Mouse (Mus musculus): ENCODE measurements around the gene Slc6a19. TPM values are rescaled to one million over a fixed set of nuclear protein-coding genes. Genes with fewer than 3 reads are reported as not detected.
"Not testable (repeated sequence)": the region's sequence is repeated elsewhere in the genome, so short reads cannot be mapped to it uniquely, and the experiment has no call there.

The Slc6a19 gene
- polyA plus RNA-seq, 1 experiment from 2014 or later = 10.4 TPM

GRCm38 (mm10) chr13:73711803-73712202 is 7.1 kb upstream of the Slc6a19 start:
- Histone ChIP-seq H3K9me3 (no peaks in the 10 kb centered on the region), H3K27me3 (replicated peaks) (no peaks in the 10 kb centered on the region), H3K4me3 (replicated peaks) (no peak overlapping the region), H3K4me2 (replicated peaks) (no peak overlapping the region), H3K9ac (no peak overlapping the region), H3K4me1 (replicated peaks) (no peaks in the 10 kb centered on the region), H3K36me3 (no peaks in the 10 kb centered on the region), H3K27ac (no peak overlapping the region)
- 82% methylated on average over 5 of the region's 5 CpGs for WGBS
- ATAC-seq = no peak

GRCm38 (mm10) chr13:73711221-73711620 is 6.6 kb upstream of the Slc6a19 start:
- no peak overlapping the region for H3K27ac ChIP-seq
- H3K27me3 ChIP-seq (replicated peaks) = no peaks in the 10 kb centered on the region
- no peaks in the 10 kb centered on the region for H3K4me1 ChIP-seq (replicated peaks)
- no peaks in the 10 kb centered on the region for H3K9me3 ChIP-seq
- no peak for ATAC-seq
- no peaks in the 10 kb centered on the region for H3K36me3 ChIP-seq
- WGBS = 81% methylated on average over 5 of the region's 5 CpGs
- no peak overlapping the region for H3K9ac ChIP-seq
- H3K4me3 ChIP-seq (replicated peaks) = no peak overlapping the region
- no peak overlapping the region for H3K4me2 ChIP-seq (replicated peaks)

GRCm38 (mm10) chr13:73709491-73709890 is 4.8 kb upstream of the Slc6a19 start:
- ATAC-seq = no peak
- H3K27ac ChIP-seq = no peak overlapping the region
- no peaks in the 10 kb centered on the region for H3K9me3 ChIP-seq
- H3K4me3 ChIP-seq (replicated peaks) = no peak overlapping the region
- whole genome bisulfite sequencing = 31% methylated on average over 6 of the region's 6 CpGs
- H3K4me2 ChIP-seq (replicated peaks) = no peak overlapping the region
- no peaks in the 10 kb centered on the region for H3K27me3 ChIP-seq (replicated peaks)
- H3K4me1 ChIP-seq (replicated peaks) = no peaks in the 10 kb centered on the region
- no peaks in the 10 kb centered on the region for H3K36me3 ChIP-seq
- H3K9ac ChIP-seq = no peak overlapping the region

GRCm38 (mm10) chr13:73703486-73703885 is 1.2 kb downstream of the Slc6a19 start:
- not testable (repeated sequence) for H3K9ac ChIP-seq; H3K4me3 ChIP-seq (replicated peaks); H3K4me2 ChIP-seq (replicated peaks); H3K9me3 ChIP-seq; H3K4me1 ChIP-seq (replicated peaks); ATAC-seq; H3K27me3 ChIP-seq (replicated peaks); H3K27ac ChIP-seq; H3K36me3 ChIP-seq
- 55% methylated on average over 4 of the region's 4 CpGs for WGBS

- no peak overlapping the region for H3K4me2 ChIP-seq (replicated peaks)
- no peak overlapping the region for H3K27ac ChIP-seq
- ATAC-seq = no peak
- H3K9ac ChIP-seq = no peak overlapping the region
- H3K9me3 ChIP-seq = no peaks in the 10 kb centered on the region
- H3K4me3 ChIP-seq (replicated peaks) = no peak overlapping the region
- H3K36me3 ChIP-seq = no peaks in the 10 kb centered on the region
- WGBS = 70% methylated on average over 4 of the region's 4 CpGs
- H3K27me3 ChIP-seq (replicated peaks) = no peaks in the 10 kb centered on the region
- no peaks in the 10 kb centered on the region; the same call in 1 of the 2 replicates for H3K4me1 ChIP-seq (replicated peaks)
These were observed 1.9 kb downstream of the Slc6a19 start for GRCm38 (mm10) chr13:73702776-73703175.

GRCm38 (mm10) chr13:73701161-73701883 is 3.3 kb downstream of the Slc6a19 start:
- no peak for ATAC-seq
- Histone ChIP-seq H3K4me3 (replicated peaks) (no peak overlapping the region), H3K27me3 (replicated peaks) (no peaks in the 10 kb centered on the region), H3K9me3 (no peaks in the 10 kb centered on the region), H3K27ac (no peak overlapping the region), H3K36me3 (no peaks in the 10 kb centered on the region), H3K9ac (no peak overlapping the region; the same call in 1 of the 2 replicates), H3K4me1 (replicated peaks) (no peaks in the 10 kb centered on the region; the same call in 1 of the 2 replicates), H3K4me2 (replicated peaks) (peak overlapping the region; percentile 30; the same call in 1 of the 2 replicates)
- 73% methylated on average over 9 of the region's 9 CpGs for WGBS

- Histone ChIP-seq H3K9me3 (no peaks in the 10 kb centered on the region), H3K36me3 (no peaks in the 10 kb centered on the region), H3K4me1 (replicated peaks) (no peaks in the 10 kb centered on the region; the same call in 1 of the 2 replicates), H3K27ac (no peak overlapping the region), H3K4me3 (replicated peaks) (no peak overlapping the region), H3K27me3 (replicated peaks) (no peaks in the 10 kb centered on the region), H3K4me2 (replicated peaks) (peak overlapping the region; percentile 30; the same call in 1 of the 2 replicates), H3K9ac (no peak overlapping the region)
- WGBS = 72% methylated on average over 12 of the region's 12 CpGs
- ATAC-seq = peak; percentile 53
These were observed 4.1 kb downstream of the Slc6a19 start for GRCm38 (mm10) chr13:73700554-73700953.

DNA sequence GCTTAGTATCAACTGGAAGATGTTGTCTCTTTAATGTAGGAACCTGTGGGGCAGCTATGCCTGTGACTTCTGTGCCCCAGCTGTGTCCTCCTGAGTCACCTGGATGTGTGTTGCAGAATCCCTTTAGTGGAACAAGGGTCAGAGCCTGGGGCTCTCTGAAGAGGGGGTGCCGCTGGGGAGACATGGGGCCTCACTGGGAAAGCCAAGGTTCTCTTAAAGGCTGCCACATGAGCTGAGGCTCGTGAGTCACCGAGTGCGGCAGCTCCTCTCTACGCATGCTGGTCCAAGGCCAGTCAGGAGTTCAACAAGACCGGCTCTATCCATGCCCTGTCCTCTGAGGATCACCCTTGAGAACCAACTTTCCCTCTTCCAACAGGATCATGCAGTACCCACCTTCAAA is 5.0 kb downstream of the Slc6a19 start:
- H3K9ac ChIP-seq = no peak overlapping the region
- ATAC-seq = peak; percentile 61
- peak overlapping the region; percentile 18; the same call in 1 of the 2 replicates for H3K4me3 ChIP-seq (replicated peaks)
- no peaks in the 10 kb centered on the region; the same call in 1 of the 2 replicates for H3K4me1 ChIP-seq (replicated peaks)
- 0 out of 2 replicates have a peak overlapping the region, but pooled peaks have one; percentile 17 for H3K27ac ChIP-seq
- 75% methylated on average over 6 of the region's 6 CpGs for WGBS
- H3K36me3 ChIP-seq = no peaks in the 10 kb centered on the region
- H3K9me3 ChIP-seq = no peaks in the 10 kb centered on the region
- no peak overlapping the region for H3K4me2 ChIP-seq (replicated peaks)
- no peaks in the 10 kb centered on the region for H3K27me3 ChIP-seq (replicated peaks)

GRCm38 (mm10) chr13:73696529-73696928 is 8.1 kb downstream of the Slc6a19 start:
- no peak overlapping the region for H3K4me3 ChIP-seq (replicated peaks)
- no peak overlapping the region for H3K27ac ChIP-seq
- H3K9me3 ChIP-seq = no peaks in the 10 kb centered on the region
- H3K36me3 ChIP-seq = no peaks in the 10 kb centered on the region
- 50% methylated on average over 3 of the region's 3 CpGs for WGBS
- H3K9ac ChIP-seq = no peak overlapping the region
- H3K27me3 ChIP-seq (replicated peaks) = no peaks in the 10 kb centered on the region
- ATAC-seq = peak; percentile 52
- H3K4me1 ChIP-seq (replicated peaks) = no peaks in the 10 kb centered on the region; the same call in 1 of the 2 replicates
- no peak overlapping the region for H3K4me2 ChIP-seq (replicated peaks)

GRCm38 (mm10) chr13:73694972-73695371 is 9.7 kb downstream of the Slc6a19 start:
- WGBS = 87% methylated on average over 1 of the region's 1 CpGs
- Histone ChIP-seq H3K9me3 (no peaks in the 10 kb centered on the region), H3K4me3 (replicated peaks) (no peak overlapping the region), H3K4me2 (replicated peaks) (no peak overlapping the region), H3K9ac (no peak overlapping the region), H3K4me1 (replicated peaks) (no peaks in the 10 kb centered on the region), H3K27ac (no peak overlapping the region), H3K27me3 (replicated peaks) (no peaks in the 10 kb centered on the region), H3K36me3 (no peaks in the 10 kb centered on the region)
- ATAC-seq = no peak

DNA sequence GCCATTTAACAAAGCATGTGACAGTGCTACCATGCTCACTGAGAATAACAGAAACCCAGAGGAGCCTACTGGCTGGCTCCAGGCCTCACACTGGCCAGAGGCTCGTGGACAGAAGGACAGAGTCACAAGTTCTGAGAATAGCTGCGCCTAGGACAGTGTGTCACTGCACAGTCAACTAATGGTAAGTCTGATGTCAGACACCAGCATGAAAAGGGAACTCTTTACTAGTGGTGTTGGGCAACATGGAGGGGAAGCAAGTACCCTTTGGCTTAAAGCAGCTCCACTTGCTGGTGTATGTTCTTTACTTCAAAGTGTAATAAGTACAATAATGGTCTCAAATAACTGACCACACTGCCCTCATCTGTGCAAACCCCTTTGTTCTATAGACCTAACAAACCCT is 11.3 kb downstream of the Slc6a19 start:
- no peak overlapping the region for H3K4me3 ChIP-seq (replicated peaks)
- 76% methylated on average over 2 of the region's 2 CpGs for WGBS
- H3K4me1 ChIP-seq (replicated peaks) = no peaks in the 10 kb centered on the region
- no peaks in the 10 kb centered on the region for H3K36me3 ChIP-seq
- no peaks in the 10 kb centered on the region for H3K27me3 ChIP-seq (replicated peaks)
- ATAC-seq = no peak
- no peaks in the 10 kb centered on the region for H3K9me3 ChIP-seq
- no peak overlapping the region for H3K9ac ChIP-seq
- no peak overlapping the region for H3K27ac ChIP-seq
- H3K4me2 ChIP-seq (replicated peaks) = no peak overlapping the region

DNA sequence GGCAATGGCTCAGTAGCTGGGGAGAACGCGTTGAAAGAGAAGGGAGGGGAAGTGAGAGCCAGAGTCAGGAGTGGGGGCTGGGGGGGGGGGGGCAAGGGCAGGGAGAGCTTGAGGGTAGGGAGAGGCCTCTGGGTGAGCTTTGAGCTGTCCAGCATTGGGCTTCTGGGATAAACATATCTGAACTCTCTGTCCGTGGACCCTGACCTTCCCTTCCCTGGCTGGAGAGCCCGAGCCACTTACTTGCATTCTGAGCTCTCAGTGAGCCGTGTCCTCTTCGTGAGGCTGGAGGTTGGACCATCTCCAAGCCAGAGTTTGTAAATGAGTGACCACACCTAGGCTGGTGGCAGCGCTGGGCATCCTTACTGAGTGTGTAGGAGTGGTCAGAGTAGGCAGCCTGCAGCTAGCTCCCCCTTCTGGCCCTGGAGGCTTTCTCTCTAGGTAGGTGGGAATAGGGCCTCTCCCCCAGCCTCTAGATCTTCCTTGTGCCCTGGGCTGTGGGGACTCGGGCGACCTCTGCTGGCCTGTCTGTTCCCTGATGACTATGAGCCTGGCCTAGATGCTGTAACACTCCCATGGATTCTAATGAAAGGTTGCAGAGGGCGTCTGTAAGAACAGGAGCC is 12.3 kb downstream of the Slc6a19 start:
- peak; percentile 74 for ATAC-seq
- Histone ChIP-seq H3K27me3 (replicated peaks) (no peaks in the 10 kb centered on the region), H3K4me1 (replicated peaks) (no peaks in the 10 kb centered on the region), H3K36me3 (no peaks in the 10 kb centered on the region), H3K9me3 (no peaks in the 10 kb centered on the region), H3K4me3 (replicated peaks) (no peak overlapping the region), H3K9ac (no peak overlapping the region), H3K4me2 (replicated peaks) (no peak overlapping the region), H3K27ac (no peak overlapping the region)
- 35% methylated on average over 10 of the region's 10 CpGs for WGBS

GRCm38 (mm10) chr13:73688934-73689333 is 15.7 kb downstream of the Slc6a19 start:
- no peak for ATAC-seq
- Histone ChIP-seq H3K9ac (no peak overlapping the region), H3K4me1 (replicated peaks) (no peaks in the 10 kb centered on the region), H3K36me3 (no peaks in the 10 kb centered on the region), H3K9me3 (no peaks in the 10 kb centered on the region), H3K27ac (no peak overlapping the region), H3K4me2 (replicated peaks) (no peak overlapping the region), H3K4me3 (replicated peaks) (no peak overlapping the region), H3K27me3 (replicated peaks) (no peaks in the 10 kb centered on the region)
- WGBS = 76% methylated on average over 4 of the region's 4 CpGs
